Mouse (Mus musculus) urinary bladder, postnatal 36 days (tissue): Measurements from ENCODE around the gene Dnal4.

Experiments
- DNase-seq, 2 experiments: peaks; one replicate each; pipeline ENCODE4 v3.0.0; 2022; ENCODE audit warnings: low spot score in 2 of 2, mixed read lengths in 1 of 2

Gene Dnal4

DNA sequence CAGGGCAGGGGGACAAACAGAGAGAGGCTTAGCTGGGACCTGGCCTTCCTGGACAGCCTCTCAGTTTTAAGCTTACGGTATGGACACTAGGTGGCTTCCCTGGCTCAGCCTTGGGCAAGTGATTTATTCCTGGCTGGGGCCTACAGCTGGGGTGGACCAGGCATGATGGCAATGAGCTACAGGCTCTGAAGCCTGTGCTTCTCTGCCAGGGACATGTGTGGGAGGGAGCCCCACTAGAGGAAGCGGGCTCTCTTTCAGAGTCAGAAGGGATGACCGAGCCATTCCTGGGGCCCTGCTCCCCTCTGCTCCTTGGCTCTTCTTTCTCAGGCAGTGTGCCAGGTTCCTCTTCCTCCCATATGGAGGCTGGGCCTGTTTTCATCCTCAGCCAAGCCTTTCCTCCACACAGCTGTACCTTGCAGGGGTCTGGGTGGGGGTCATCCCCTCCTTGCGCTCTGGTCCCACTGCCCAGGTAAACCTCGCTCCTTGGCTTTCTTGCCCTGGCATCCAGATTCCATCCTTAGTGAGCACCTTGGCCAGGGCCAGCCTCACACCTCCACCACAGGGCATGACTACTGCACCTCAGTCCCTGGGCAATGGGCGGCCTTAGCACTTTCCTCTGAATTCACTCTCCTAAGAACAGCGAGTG lies 13.9 kb downstream of the Dnal4 start:
- DNase-seq = no peak

DNA sequence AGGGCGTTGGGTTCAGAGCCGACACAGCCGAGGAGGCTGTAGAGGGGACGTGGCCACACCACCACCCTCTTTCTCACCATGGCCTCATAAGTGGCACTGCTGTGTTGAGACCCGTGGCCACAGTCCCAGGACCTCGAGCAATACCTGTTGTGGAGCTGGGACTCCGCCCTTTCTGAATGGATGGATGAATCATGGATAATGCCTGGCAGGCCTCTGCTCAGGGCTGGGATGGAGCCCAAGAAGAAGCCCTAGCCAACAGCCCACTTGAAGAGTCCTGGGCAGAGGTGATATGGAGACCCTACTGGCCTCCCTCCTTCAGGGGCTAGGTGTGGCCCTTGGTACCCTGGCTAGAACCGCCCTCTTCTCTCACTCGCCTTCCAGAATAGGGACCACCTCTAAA lies 14.6 kb downstream of the Dnal4 start:
- no peak for DNase-seq

DNA sequence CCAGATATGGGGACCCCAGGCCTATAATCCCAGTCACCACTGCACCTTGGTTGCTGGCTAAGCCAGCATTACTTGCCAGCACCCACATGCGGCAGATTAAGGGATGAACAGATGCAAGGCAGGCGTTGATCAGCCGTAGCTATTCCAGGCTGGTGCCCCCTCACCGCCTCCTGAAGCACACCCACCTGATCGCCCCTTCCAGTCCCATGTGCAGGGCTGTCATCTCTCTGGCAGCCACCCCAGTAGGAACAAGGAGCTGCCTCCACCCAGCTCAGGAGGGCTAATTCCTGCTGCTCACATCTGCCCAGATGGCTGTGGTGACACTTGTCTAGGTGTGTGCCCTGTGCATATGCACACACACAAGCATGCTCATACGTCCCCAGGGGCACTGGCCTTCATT lies 16.7 kb downstream of the Dnal4 start:
- no peak for DNase-seq

DNA sequence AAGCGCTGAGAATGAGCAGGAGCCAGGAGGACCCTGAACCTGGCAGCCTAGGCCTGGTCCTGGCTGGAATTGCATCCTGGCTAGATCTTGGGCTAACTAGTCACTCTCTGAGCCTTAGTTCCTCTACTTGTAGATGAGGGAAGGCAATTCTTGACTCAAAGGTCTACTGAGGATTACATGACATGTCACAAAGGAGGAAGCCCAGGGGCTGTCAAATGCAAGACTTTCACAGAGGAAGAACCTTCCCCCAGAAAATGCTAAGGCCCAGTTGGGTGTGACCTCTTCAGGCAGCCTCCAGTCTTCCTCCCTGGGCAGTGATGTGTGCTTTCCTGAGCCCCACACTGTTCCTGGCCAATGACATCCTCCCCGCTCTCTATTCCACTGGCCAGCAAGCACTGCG lies 20.5 kb downstream of the Dnal4 start:
- DNase-seq = no peak

DNA sequence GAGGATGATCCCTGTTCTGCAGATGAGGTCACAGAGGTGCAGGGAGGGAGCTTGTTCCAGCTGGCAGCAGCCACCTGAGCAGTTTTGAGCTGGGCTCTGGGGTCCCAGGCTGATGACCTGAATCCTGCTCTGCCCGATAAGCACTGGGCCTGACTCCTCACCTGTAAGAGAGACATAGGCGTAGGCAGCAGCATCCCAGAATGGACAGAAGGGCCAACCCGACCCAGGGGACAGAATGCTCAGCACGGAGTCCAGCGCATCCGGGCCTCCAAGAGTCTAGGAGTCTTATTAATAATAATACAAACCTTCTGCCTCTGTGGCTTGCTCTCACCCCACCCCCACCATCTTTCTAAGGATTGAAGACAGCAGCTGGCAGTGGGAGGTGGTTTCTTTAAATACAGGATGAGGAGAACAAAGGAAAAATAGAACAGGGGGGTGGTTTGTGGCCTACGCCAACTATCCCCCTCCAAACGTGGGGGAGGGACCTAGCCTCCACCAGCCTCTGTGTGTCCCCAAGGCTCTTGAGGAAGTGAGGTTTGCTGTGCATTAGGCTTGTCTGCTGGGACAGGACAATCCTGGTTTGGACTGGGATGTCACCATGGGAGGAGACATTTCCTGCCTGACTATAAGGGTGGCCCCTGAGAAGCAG lies 21.5 kb downstream of the Dnal4 start:
- no peak for DNase-seq

DNA sequence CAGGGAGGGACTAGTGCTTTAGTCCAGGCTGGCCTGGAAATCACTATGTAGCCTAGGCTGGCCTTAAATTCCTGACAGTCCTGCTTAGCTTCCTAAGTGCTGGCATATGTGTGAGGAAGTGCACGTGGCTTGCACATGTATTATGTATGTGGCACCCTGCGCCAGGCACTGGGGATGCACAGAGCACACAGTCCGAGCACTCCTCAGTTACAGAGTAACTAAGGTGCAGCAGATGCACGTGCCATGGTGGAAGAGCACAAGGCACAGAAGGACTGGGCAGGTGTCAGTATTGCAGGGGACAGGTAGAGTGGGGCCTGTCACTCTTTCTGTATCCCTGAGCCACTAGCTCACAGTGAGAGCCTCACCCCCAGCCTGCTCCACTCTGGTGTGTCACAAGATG lies 22.5 kb downstream of the Dnal4 start:
- no peak for DNase-seq

DNA sequence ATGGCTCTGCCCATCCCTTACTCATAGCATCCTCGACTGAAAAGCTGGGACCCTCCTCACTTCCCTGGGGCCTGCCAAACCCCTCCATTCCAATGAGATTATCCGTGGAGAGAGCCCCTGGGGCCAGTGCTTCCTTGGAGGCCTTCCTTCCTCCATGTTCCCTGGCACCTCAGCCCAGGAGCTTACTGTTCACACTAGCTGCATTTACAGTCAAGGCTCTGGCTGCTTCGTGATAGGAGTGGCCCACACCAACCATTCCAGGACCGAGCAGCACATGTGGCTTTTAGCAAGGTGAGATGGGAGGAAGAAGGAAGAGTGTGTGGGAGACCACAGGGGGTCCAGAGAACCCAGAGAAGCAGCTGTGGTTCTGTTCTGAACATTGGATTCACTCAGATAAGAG lies 23.8 kb downstream of the Dnal4 start:
- no peak for DNase-seq

DNA sequence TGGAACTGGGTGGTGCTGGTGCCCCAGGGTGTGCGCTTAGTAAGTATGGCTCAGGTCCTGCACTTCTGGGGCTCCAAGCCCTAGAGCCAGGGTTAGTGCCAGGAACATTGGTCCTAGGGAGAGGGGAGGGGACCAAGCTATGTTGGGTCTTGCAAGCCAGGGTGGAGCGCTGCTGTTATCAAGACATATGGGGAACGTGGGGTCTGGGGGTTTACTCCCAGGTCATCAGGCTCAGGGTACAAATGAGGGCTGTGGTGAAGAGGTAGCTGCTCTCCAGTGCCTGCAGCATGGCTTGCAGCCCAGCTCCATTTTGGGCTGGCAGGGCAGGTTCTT lies 24.3 kb downstream of the Dnal4 start:
- no peak for DNase-seq

DNA sequence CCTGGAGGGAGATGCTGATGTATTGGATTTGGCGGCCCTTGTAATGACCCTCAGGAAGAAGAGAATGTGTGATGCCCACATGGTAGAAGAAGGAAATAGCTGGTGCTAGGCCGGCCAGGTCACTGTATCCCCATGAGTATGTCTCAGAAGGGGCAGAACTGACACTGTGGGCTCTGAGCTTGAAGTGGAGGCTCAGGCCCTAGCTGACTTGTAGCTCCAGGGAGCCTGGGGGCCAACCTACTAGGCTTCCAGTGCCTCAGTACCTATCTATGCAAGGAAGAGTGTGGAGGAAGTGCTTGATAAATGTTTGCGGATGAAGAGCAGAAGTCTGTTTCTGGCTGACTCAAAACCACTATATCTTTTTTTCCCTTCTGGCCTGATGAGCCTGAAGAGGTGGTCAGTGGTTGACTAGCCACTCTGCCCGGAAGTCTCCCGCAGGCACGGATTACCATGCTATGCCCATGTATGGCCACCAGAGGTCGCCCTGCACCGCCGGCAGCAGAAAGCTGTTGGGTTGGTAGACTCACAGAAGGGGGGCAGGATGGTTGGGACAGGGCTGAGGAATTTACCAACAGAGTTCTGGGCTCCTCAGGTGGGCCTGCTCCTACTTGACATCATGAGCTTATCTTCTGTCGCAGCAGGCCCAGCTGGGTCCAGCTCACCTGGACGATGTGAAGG lies 24.8 kb downstream of the Dnal4 start:
- DNase-seq = peak; percentile 67 to 80

DNA sequence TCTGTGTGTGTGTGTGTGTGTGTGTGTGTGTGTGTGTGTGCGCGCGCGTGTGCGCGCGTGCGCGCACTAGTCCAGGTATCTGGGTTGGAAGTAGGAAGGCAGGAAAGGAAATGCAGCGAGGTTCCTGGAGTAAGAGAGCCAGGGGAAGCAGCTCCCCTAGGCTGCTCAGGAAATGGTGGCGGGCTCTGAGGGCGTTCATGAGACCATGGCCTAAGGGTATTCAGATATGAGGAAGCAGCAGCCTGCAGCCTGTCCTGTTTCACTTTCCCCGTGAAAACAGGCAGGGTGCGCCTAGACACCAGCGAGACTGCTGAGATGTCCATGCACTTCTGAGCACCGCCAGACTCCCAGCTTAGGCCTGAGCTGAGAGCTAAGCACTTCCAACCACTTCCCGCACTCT lies 25.9 kb downstream of the Dnal4 start:
- DNase-seq = no peak

DNA sequence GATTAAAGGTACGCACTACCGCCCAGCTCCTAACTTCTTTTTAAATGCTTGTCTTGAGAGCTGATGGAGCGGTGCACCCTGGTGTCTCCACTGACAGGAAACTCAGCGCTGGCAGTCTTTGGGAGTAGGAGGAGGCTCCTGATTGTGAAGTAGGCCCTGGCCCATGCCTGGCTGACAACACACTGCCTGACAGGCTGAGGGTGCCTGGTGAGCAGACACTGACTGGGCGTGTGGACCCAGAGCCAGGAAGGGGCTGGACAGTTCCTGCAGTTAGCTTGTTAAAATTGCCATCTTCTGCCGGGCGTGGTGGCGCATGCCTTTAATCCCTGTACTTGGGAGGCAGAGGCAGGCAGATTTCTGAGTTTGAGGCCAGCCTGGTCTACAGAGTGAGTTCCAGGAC lies 27.4 kb downstream of the Dnal4 start:
- no peak for DNase-seq

DNA sequence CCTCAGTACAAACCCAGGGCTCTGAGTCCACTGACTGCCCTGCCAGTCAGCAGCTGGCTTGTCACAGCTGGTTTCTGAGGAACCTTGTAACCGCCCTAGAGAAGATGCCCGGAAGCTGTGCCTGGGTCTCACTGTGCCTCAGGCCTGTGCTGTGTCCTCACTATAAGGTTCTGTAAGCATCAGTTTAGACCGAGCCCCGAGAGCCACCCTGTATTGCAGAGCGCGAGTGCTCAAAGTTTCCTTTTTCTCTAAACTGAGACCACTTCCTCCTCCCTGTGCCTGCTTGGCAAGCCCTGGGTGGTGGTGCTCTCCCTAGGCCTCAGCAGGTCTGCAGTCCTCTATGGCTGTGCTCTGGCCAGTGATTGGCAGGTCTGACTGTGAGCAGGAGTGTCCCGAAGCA lies 28.5 kb downstream of the Dnal4 start:
- no peak for DNase-seq

DNA sequence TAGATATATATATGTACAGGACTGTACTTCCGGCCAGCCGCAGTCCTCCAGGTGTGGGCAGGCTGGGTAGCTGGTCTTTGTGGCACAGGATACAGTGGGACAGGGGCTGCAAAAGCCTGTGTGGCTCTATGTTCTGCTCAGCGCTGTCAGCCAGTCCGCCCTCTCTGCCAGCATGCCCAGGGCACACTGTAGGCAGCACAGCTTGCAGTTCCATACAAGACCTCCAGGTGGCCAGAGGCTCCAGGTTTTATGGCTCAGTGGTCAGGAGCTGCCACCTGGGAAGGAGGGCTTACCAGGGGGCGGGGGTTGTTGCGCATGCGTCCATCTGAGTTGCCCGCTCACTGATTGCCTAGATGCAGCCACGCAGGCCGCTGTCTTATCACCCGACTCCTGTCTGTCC lies 29.7 kb downstream of the Dnal4 start:
- no peak for DNase-seq

DNA sequence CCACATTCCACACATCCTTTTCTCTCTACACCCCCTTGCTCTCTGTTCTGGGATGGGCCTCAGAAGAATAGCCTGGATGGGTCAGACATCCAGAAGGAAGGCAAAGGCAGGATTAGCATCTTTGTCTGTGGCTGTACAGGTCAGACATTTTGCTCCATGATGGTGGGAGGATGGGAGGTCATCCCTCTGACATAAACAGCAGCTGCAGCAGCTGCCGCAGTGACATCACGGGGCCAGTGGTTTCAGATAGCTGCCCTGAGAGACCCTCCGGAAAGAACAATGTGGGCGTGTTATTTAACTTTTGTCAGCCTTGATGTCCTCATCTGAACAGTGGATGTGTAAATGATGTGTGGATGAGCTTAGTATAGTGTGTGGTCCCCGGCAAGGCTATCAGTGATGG lies 31.8 kb downstream of the Dnal4 start:
- DNase-seq = no peak

DNA sequence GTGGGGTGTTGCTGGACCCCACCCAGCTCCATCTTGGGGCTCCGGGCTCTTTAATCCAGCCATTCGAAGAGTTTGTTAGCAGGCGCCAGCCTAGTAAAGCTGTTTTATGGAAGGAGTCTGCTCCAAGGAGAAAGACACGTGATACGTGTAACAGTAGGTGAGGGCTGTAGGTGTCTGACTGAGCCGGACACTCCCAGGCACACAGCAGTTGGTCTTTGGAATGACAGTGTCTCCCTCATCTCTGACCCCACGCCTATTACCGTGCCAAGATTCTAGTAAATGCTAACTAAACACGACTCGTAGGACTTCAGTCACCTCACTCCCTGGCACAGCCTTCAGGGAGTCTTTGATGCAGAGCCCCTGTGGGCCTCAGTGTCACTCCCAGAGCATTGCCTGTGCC lies 32.3 kb downstream of the Dnal4 start:
- DNase-seq = no peak

DNA sequence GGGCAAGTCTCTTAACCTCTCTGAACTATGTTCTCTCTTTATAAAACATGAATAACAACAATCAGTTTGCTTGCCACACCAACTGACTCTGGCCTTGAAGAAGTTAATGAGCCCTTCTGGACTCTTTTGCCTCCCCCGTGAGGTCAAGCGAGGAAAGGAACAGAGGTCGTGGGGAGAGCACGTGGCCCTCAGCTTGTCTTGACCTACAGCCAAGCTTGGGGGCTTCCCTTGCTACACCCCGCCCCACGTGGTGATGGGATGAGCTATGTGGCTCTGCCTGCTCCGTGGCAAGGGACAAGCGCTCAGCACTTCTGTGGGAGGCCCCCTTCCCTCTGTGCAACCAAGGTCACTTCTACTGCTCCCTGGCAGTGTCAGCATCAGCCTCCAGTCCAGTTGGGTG lies 32.9 kb downstream of the Dnal4 start:
- DNase-seq = no peak

DNA sequence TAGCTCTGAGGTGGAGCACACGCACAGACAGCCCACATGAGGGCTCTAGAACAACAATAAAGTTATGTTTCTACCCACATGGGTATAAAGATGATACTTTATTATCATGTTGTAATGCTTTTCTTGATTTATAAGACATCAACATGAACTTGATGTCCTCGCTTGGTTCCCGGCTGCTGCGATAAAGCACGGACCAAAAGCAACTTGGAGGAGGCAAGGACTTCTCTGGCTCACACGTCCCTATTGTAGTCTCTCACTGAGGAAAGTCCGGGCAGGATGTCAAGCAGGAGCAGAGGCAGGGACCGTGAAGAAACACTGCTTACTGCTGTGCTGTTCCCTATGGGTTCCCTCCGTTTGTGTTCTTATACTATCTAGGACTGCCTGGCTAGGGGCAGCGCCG lies 33.6 kb downstream of the Dnal4 start:
- no peak for DNase-seq

DNA sequence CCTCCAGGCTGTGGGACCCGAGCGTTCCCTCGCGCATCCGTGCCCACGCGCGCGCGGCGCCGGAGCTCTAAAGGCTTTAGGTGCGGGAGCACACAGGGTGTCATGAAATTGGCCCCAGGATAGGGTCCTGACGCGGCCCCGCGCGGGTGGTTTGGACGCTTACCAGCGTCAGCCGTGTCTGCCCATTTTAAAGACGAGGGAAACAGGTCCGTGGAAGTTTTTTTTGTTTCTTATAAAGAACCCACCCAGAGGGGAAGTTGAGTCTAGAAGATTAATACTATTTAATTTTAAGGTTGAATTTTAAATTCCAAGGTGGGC lies 35.0 kb downstream of the Dnal4 start:
- DNase-seq = no peak

DNA sequence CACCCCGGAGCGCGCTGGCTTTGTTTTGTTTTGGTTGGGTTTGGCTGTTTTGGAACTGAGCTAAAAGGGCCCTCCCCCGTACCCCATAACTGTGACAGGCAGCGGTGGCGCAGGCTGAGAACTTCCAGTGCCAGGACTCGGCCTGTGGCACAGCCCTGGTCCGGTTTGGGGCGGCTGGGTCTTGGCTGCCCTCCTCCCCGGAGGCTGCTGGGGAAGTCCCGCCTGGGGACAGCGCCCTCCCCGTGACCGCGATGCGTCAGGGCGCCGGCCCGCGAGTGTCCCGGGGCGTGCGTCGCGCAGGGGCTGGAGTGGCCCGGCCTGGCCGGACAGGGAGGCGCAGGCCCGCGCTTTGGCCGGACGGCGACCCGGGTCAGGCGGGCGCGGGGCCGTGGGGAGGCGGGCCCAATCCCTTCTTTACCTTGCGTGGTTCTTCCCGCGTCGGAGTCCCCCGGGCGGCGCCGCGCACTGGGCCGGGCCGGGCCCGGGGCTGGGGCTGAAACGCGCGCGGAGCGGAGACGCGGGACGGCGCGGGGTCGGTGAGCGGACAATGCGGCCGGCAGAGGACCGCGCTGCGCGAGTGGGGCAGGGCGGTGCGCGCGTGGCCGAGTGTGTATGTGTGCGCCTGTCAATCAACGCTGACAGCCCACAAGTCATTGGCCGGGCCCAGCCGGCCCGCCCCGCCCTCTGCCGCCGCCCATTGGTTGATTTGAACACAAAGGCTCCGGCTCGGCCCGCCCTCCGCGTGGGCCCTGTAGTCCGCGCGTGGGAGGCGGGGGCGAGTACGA lies 35.5 kb downstream of the Dnal4 start, which contains the start of gene Sun2:
Gene Sun2 (minus strand): TSS at position 616 of the 785 bp plus-strand sequence.
- DNase-seq = peak; percentile 84 to 91

DNA sequence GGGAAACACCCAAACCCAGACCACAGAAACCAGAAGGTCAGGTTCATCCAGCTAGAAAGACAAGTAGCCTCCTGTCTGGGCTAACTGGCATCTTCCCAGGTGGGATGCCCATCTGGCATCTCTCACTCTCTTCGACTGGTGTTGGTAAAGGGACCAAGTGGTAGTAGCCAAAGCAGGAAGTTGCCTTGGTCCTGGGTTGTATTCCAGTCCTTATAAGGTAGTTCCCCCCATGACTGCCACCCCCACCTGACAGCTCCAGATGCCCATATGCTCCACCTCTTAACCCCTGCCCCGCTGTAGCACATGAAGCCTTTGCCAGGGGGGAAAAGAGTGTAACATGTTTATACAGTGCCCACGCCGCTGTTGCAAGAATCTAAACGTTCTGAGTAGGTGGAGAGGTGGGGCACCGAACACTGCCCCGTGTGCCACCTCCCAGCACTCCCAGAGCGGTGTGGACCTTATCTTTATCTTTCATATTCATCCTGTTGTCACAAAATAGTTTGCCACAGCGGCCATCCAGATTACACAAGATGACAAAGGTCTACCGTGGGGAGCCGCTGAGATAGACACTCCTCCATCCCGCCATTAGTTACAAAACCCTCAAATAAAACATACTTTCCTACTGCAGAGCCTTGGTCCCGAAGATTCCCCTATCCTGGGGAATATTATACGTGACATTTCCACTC lies 36.3 kb downstream of the Dnal4 start:
- DNase-seq = peak; percentile 38 to 56

DNA sequence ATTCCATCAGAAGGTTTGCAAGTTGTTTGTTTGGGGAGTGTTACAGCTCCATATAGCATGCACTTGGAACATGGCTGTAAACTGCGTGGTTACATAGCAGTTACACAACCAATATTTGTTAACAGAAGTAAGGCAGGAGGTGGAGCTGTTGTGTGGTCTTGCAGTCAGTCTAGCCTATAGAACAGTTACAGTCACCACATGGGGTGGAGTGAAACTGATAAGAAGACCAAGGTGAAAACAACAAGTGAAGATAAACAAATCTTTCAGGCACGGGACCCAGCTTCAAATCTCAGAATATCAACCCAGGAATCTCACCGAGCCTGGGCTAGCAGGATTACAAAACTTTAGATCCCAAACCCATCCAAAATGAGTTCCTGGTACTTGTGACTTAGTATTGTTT lies 36.9 kb downstream of the Dnal4 start:
- no peak for DNase-seq

DNA sequence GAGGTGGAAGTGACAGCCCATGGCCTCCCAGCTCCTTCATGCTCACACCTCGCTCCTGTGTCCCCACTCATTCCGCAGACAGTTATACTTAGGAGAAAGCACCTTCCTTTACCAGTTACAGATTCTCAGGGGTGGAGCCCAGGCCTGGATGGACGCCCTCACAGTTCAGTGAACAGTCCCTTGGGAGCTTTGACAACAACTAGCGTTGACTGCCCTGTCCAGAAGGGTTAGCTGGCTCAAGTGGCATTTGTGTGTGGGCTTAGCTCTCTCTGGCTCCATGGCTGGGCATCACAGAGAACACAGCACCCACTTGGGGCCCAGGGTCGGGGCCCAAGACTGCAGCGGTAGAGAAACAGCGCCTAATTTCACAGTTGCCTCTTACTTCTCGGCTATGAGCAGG lies 43.3 kb downstream of the Dnal4 start:
- DNase-seq = peak in 1 of 2 experiments; percentile 34
